Mouse (Mus musculus): ENCODE measurements around the gene Slc5a1.

Slc5a1 gene

DNA sequence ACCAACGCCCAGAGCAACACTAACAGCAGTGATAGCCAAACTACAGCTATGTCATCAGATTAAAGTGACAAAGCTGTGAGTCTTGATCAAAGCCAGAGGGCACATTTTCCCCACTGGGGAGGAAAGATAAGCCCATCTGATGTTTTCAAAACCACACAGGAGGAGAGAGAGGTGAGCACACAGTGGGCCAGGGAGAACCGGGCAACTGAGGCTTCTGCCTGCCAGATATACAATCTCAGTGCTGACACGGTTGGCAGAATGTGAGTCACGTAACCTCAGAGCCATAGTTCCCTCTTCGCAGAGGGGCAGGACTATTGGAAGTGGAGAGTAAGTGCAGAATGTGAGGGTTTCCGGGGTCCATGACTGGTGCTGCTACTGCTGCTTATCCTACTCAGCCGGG, 89.5 kb downstream of the Slc5a1 start:
- DNase-seq (ENCODE audit: low read depth, low spot score), result no peak

DNA sequence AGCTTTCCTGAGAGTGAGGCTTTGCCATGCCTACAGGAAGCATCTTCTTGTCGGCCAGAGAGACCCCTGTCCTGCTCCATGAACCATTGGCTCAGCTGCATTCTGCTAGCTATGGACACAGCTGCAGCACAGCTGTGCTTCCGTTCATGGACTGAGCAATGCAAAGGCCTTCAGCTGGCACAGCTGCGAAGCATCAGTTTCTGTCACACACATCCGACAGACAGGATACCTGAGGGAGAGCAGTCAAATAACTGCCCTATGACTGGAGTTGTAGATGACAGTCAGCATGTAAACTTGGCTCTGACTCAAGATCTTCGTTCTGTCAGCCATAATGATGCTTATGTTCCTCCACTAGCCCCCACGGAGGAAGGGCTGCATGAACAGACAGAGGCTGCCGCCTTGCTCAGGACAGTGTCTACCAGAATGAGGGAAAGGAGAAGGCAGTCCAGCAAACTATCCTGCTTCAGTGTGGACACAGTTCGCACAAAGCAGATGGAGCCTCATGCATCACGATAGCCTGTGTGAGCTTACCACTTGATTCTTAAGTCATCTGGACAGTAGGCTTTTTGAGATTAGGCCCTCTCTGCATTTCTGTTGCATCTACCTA, 91.3 kb downstream of the Slc5a1 start:
- peak; percentile 33 for DNase-seq (ENCODE audit: low read depth, low spot score)

DNA sequence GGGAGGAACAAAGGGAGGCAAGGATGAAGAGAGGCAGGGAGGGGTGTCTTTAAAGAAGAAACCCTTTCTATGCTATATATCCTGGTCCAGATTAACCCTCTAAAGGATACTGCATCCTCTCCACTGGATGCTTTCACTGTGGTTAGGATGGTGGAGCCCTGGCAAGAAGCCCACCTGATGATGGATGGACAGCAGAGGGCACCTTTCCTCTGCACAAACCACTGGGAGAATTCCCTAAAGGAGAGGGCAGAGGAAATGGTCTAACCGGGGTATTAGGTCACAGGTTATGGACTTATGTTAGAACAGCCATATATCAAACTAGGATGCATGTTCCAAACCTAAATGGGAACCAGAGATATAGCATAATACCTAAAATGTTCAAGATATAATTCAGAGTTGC, 96.1 kb downstream of the Slc5a1 start:
- no peak for DNase-seq (ENCODE audit: low read depth, low spot score)

DNA sequence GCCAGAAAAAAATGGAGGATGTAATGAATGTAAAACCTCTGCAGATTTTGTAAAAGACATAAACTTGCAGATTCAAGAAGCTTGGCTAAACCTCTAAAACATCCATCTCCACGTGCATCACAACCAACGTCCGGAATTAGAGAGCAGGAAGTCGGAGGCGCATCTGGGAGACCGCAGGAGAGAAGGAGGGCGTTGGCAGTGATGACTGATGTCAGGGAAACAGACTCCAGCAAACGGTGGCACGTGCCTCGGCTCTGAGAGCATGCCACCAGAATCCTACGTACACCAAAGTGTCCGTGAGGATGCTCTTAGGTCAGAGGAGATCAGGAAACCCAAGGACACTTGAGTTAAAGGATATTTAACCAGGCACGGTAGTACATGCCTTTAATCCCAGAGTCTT, 97.7 kb downstream of the Slc5a1 start:
- no peak for DNase-seq (ENCODE audit: low read depth, low spot score)

DNA sequence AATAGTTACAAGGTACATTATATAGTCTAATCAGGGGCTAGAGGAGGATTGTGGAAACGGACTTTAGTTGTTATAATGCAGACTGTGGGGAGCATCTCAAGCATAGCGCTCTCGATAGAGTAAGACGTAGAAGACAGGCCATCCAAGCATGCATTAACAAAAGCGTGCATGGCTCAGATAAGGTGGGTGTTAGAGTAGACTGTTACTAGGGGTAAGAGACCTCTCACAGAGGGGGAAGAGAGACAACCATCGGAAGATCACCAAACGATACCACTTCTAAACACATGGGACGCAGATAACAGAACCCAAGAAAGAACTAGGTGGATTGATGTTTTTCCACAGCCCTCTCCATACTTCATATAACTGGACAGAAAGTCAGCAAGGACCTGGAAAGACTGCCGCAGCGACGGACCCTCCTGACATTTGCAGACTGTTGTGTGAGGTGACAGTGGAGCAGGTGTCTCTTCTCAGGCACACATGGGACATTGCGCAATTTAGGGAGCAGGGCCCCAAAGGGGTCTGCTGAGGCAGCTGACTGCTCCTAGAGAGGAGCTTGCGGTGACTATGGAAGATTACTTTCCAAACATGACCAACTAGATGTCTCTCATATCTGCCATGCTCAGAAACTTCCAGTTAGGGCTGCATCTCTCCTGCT, 98.6 kb downstream of the Slc5a1 start:
- DNase-seq (ENCODE audit: low read depth, low spot score), result no peak

DNA sequence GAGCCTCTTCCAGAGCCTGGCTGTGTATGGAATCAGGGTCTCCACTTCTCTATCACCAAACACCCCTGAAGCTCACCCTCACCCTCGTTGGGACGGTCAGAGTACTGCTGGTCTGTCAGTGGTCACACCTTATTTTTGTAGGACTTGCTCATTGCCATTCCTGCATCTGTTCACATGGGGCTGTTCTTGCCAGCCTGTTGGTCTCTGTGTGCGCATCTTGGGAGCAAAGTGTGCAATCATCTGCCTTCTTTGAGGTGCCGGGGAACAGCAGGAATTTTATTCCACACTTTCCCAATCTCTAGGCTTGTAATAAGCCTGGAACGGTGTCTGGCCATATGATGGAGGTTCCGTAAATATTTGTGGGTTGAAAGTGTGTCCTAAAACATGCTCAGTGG, 99.1 kb downstream of the Slc5a1 start:
- DNase-seq (ENCODE audit: low read depth, low spot score), result no peak

DNA sequence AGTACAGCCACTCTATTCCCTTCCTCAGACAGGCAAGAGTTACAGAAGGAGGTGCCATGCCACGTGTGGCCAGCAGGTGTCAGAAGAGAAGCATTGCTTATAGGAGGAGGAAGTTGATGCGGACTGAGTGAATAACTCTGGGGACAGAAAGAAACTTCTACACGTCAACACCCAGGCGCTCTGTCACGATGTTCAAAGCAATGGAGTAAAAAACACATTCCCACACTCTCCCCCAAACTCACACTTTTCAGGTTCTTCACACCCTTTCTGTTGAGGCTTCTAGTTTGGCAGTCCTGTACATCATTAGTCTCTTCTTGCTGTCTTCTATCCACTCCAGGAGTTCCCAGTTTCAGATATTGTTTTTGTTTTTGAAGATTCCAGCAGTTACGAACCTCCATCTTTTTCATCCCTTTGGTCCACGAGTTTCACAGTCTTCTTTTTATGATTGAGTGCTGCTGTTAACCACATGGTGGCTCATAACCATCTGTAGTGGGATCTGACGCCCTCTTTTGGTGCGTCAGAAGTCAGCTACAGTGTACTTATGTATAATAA, 99.7 kb downstream of the Slc5a1 start:
- DNase-seq (ENCODE audit: low read depth, low spot score), result peak; percentile 86

DNA sequence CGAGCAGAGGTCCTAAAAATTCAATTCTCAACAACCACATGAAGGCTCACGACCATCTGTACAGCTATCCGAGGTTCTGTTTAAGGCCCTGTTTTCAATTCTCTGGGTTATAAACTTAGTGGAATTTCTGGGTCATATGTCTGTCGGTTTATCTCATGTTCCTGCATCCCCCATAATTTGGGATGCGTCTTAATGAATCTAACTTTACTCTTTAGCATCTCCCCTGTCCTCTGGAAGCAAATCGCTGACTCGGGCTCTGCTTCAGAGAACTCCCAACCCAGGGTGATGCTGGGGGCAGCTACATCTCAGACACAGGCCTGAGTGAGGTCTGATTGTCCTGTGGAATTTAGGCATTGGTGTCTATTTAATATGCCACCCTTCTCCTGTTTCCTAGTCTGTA, 100.3 kb downstream of the Slc5a1 start:
- no peak for DNase-seq (ENCODE audit: low read depth, low spot score)

DNA sequence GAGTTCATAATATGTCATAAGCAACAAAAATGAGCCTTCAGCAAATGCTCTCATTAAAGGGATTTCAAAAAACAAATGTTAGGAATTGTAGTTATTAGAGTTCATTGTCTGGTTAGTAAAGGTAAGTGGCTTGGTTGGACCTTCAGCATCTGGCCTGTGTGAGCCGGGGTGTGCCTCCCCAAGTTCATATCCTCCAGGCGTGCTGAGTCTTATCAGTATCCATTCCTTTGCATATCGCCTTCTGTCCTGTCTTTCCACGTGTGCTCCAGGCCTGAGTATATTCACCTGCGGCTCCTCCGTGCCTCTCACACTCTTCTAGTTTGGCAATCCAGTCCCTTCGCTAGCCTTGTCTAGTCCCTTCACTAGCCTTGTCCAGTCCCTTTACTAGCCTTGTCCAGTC, 102.3 kb downstream of the Slc5a1 start:
- DNase-seq (ENCODE audit: low read depth, low spot score), result no peak

DNA sequence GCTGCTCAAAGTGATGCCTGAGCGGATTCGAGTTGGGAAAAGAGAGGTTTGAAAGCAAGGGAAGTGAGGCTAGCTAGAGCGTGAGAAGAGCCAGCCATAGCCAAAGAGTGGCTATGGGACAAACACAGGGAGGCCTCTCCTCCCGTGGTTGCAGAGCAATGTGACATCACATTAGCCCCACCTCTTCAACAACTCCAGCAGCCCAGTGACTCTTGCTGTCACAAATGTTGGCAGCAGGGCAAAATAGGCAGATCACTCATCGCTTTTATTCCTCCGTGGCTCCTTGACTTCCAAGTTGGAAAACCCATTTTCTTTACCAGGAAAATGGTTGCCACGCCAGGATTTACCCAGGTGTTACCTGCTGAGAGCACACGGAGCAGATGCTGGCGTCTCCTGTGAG, 103.1 kb downstream of the Slc5a1 start:
- DNase-seq (ENCODE audit: low read depth, low spot score), result no peak

DNA sequence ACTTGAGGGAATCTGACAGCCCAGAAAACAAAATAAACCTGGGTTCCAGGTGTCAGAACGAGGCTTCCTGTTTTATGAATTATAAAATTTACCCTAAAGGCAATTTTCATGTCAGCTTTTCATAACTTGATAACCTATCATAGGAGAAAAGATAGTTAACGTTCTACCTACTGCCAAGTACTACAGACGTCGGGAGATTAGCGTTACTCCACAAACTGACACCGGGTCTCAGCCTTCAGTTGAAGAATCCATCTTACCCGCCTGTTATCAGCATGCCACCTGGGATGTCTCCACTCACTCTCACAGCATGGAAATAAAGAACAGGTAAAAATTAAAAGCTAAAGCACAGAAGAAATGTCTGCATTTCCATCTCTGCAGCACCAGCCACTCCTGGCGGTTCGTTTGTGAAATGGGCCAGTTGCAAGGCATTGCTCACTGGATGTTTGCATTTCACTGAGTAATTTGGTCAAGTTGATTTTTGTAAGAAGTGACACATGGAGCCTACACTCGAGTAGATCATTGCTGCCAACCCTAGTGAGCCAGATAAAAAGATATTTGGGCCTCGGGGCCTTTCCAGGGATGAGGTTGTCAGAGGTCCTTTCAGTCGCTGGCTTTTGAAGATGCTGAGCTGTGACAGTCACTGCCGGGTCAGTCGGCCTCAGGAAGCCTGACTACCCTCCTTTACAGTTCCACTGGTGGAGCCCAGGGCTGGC, 104.7 kb downstream of the Slc5a1 start:
- DNase-seq (ENCODE audit: low read depth, low spot score), result no peak

DNA sequence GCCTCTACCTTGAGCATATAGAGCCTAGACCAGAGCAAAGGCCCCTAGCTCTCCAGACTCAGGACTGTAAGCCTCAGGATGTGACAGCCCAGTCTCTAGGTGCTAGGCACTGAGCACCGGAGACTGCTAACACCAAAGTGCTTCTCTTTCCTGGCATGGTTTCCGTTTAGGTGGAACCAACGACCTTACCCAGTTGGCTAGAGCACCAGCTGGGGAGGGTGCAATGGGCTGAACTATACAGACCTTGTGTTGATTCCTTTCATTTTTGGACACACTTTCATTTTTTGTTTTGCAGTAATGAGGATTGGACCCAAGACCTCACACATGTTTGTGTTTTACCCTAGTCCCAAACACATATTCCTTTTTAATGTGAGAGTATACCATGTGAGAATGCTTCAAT, 106.5 kb downstream of the Slc5a1 start:
- no peak for DNase-seq (ENCODE audit: low read depth, low spot score)

DNA sequence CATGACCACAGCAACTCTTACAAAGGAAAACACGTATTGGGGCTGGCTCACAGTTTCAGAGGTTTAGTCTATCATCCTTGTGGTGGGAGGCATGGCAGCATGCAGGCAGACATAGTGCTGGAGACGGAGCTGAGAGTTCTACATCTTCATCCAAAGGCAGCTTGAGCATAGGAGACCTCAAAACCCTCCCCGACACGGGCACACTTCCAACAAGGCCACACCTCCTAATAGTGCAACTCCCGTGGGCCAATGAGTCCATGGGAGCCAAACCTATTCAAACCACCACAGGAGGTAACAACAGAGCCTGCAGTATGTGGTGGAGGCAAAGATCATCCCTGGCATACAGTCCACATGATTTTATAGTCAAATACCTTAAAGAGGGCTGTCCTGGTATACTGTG, 107.2 kb downstream of the Slc5a1 start:
- DNase-seq (ENCODE audit: low read depth, low spot score), result no peak
